Mouse (Mus musculus): ENCODE data around the gene Lmod3. TPM values are rescaled to one million over a fixed set of nuclear protein-coding genes. Genes with fewer than 3 reads are reported as not detected.

Gene Lmod3
- polyA plus RNA-seq, 1 experiment from 2014 or later = 0.19 TPM

DNA sequence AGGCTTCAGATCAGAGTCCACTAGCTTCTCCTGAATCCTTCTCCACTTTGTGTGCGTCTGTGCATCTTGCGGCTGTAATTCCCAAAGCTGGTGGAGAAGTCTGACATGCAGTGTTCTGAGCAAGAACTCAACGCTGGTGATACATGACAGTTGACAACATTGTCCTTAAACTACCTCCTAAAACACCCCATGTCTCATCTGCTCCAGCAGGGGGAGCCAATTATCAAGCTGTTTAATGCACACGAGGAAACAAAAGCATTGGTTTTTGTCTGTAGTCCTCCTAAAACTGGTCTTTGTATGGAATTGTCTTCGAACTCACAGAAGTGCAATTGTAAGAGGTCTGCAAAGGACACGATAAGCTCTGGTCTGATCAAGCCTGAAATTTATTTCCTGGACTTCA lies 1.6 kb downstream of the Lmod3 start:
- Histone ChIP-seq H3K27ac (no peak overlapping the region), H3K36me3 (no peaks in the 10 kb centered on the region), H3K27me3 (replicated peaks) (no peaks in the 10 kb centered on the region), H3K4me1 (0 out of 2 replicates have a peak, but pooled peaks cover 2% of the 10 kb centered on the region), H3K9ac (no peak overlapping the region), H3K9me3 (no peaks in the 10 kb centered on the region), H3K4me2 (no peak overlapping the region), H3K4me3 (replicated peaks) (no peak overlapping the region)
- 36% methylated on average over 6 of the region's 6 CpGs for WGBS
- no peak for ATAC-seq (ENCODE audit: insufficient read depth, low FRiP score, low read depth)

DNA sequence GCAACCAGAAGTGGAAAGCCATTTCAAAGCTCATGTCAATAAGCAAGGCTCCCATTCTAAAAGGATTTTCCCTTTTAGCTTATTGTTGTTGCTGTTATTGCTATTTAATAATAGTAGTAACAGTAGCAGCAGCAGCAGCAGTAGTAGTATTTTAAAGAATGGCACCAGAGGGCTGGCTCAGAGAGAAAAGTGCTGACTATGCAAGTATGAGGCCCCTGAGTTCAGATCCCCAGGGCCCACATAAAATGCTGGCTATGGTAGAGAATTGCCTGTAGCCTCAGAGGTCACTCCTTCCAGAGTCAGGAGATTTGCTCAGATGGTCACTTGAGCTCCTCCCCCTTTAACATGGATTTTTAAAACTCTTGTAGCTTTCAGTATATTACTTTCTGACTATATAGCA lies 7.4 kb downstream of the Lmod3 start:
- no peak overlapping the region for H3K9ac ChIP-seq
- no peak for ATAC-seq (ENCODE audit: insufficient read depth, low FRiP score, low read depth)
- no peak overlapping the region for H3K4me2 ChIP-seq
- no peak overlapping the region for H3K4me3 ChIP-seq (replicated peaks)
- H3K27me3 ChIP-seq (replicated peaks) = no peaks in the 10 kb centered on the region
- no peak overlapping the region for H3K27ac ChIP-seq
- no peaks in the 10 kb centered on the region for H3K36me3 ChIP-seq
- no peaks in the 10 kb centered on the region for H3K4me1 ChIP-seq
- no peaks in the 10 kb centered on the region for H3K9me3 ChIP-seq

DNA sequence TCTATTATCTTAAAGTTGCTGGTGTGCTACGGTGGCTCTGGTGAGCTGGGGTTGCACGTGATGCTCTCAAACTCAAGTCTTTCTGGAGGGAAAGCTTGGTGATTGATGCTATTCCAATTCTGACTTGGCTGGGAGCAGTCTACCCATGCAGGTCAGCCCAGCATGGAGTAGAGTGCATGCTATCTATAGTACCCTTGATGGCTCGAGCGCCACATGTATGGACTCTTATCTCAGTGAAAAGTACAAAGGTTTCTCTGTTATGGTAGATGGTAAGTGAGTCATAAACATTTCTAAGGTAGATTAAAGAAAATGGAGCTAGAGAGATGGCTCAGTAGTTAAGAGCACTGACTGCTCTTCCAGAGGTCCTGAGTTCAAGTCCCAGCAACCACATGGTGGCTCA lies 10.0 kb downstream of the Lmod3 start:
- Histone ChIP-seq H3K4me2 (no peak overlapping the region), H3K36me3 (no peaks in the 10 kb centered on the region), H3K9me3 (no peaks in the 10 kb centered on the region), H3K27me3 (replicated peaks) (no peaks in the 10 kb centered on the region), H3K4me1 (no peaks in the 10 kb centered on the region), H3K4me3 (replicated peaks) (no peak overlapping the region), H3K9ac (no peak overlapping the region), H3K27ac (no peak overlapping the region)
- WGBS = 81% methylated on average over 4 of the region's 4 CpGs
- ATAC-seq (ENCODE audit: insufficient read depth, low FRiP score, low read depth) = no peak

DNA sequence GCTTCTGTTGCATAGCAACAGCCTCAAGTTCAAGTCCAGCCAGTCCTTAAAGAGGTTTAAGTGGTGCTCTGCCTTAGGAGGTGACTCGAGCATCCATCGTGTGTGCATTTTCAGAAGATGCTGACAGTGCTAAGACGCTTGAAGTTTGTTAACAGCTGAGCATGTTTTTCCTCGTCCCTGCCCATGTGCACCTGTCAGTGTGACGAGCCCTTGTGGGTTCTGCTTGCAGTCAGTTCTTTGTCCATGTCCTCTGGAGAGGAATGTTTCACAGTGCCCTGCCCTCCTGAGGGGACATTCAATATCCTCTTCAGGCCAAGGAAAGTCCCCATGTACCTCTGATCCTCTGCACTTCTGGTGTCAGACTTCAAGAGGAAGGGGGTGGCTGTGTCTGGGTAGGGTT lies 12.5 kb downstream of the Lmod3 start:
- 76% methylated on average over 5 of the region's 5 CpGs for WGBS
- ATAC-seq (ENCODE audit: insufficient read depth, low FRiP score, low read depth) = no peak
- H3K4me2 ChIP-seq = no peak overlapping the region
- no peak overlapping the region for H3K27ac ChIP-seq
- H3K27me3 ChIP-seq (replicated peaks) = no peaks in the 10 kb centered on the region
- no peaks in the 10 kb centered on the region for H3K36me3 ChIP-seq
- no peaks in the 10 kb centered on the region for H3K4me1 ChIP-seq
- H3K9ac ChIP-seq = no peak overlapping the region
- H3K4me3 ChIP-seq (replicated peaks) = no peak overlapping the region
- H3K9me3 ChIP-seq = no peaks in the 10 kb centered on the region

DNA sequence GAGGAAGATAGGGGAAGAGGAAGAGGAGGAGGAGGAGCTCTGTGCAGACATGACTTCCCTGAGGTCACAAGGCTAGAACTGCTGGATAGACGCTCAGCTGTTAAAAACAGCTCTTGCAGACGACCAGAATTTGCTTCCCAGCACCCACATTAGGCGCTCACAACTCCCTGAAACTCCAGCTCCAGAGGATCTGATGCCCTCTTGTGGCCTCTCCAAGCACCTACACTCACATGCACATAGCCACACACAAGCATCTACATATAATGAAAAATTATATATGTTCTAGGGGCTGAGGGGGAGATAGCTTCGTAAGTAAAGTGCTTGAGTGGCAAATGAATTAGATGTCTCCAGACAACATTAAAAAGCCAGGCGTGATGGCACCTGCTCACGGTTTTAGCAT lies 13.2 kb downstream of the Lmod3 start:
- H3K9ac ChIP-seq = no peak overlapping the region
- H3K27me3 ChIP-seq (replicated peaks) = no peaks in the 10 kb centered on the region
- H3K9me3 ChIP-seq = no peaks in the 10 kb centered on the region
- no peak overlapping the region for H3K27ac ChIP-seq
- WGBS = 92% methylated on average over 6 of the region's 6 CpGs
- H3K4me2 ChIP-seq = no peak overlapping the region
- no peaks in the 10 kb centered on the region for H3K36me3 ChIP-seq
- no peaks in the 10 kb centered on the region for H3K4me1 ChIP-seq
- no peak overlapping the region for H3K4me3 ChIP-seq (replicated peaks)
- no peak for ATAC-seq (ENCODE audit: insufficient read depth, low FRiP score, low read depth)

DNA sequence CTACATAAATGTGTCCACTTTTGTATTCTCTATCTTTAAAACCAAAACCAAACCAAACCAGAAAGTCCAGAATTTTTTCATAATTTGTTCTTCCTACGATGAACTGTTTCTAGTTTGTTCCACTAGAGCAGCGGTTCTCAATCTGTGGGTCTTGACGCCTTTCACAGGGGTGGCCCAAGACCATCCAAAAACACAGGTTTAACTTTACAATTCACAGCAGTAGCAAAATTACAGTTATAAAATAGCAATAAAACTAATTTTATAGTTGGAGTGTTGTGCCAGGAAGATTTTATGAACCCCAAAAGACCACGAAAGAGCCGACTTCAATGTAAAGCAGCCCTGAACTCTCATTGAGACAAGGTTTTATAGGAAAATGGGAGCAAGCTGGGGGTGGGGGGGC lies 16.5 kb downstream of the Lmod3 start:
- Histone ChIP-seq H3K27me3 (replicated peaks) (no peaks in the 10 kb centered on the region), H3K4me3 (replicated peaks) (no peak overlapping the region), H3K36me3 (peaks cover 9% of the 10 kb centered on the region; the same call in 1 of the 2 replicates), H3K9ac (no peak overlapping the region), H3K27ac (no peak overlapping the region), H3K9me3 (no peaks in the 10 kb centered on the region), H3K4me2 (no peak overlapping the region), H3K4me1 (no peaks in the 10 kb centered on the region)
- no peak for ATAC-seq (ENCODE audit: insufficient read depth, low FRiP score, low read depth)
- 93% methylated on average over 5 of the region's 5 CpGs for WGBS

DNA sequence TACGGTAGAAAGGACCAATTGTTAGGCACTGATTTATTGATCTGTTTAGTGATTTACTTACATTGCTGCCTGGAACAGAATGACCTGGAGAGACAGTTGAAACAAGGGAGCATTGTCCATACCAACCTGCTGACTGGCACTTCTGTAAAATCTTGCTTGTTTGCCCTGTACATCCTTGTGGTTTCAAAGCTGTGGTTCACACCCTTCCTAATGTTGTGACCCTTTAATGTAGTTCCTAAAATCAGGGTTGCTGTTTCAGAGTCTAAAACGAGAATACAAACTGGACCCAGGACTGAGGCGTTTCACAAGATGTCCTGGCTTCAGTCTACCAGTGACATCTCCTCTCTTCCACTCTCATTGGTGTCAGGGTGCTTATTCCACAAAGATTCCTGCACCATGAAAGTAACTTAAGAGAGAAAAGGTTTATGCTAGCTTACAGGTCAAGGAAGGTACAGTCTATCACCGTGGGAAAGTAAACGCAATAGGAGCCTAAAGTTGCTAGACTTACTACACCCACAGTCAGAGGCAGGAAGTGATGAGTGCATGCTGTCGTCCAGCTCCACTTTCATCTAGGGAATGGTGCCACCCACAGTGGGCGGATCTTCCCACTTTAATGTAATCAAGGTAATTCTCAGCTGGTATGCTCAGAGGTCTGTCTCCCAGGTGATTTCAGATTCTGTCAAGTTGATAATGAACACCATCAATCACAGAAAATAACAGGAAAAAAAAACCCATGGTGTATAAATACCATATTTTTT lies 17.5 kb downstream of the Lmod3 start:
- peaks cover 10% of the 10 kb centered on the region; the same call in 1 of the 2 replicates for H3K36me3 ChIP-seq
- 73% methylated on average over 7 of the region's 7 CpGs for WGBS
- ATAC-seq (ENCODE audit: insufficient read depth, low FRiP score, low read depth) = no peak
- no peaks in the 10 kb centered on the region for H3K9me3 ChIP-seq
- no peak overlapping the region for H3K9ac ChIP-seq
- H3K27me3 ChIP-seq (replicated peaks) = no peaks in the 10 kb centered on the region
- H3K4me2 ChIP-seq = no peak overlapping the region
- no peak overlapping the region for H3K4me3 ChIP-seq (replicated peaks)
- H3K4me1 ChIP-seq = no peaks in the 10 kb centered on the region
- no peak overlapping the region for H3K27ac ChIP-seq

DNA sequence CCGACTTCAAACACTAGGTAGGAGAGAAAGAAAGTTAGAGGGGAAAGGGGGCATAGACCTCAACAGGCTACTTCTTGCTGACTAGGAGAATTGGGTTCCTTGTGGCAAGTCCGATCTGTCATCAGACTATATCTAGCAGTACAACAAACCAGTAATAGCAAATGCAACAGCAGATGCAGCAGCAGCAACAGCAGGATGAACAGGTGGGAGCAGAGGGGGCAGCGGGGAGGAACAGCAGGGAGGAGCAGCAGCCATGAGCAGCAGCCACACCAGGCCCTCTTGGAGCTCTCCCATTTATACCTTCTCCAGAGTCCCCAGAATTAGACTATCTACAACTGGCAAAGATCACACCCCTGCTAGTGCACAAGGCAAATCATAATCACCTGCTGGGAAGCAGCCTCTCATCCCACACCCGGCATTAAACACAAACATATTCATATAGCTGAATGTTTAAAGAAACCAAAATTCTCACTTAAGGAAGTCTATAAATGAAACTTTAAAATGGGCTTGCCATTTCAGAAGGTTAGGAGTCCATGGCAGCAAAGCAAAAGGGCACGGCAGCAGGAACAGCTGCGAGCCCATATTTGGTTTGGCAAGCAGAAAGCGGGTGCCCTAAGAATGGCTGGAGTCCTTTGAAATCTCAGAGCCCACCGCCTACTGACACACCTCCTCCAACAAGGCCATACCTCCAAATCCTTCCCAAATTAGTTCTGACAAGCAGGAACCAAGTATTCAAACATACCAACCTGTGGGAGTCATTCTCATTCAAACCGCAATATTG lies 25.3 kb downstream of the Lmod3 start:
- Histone ChIP-seq H3K27ac (no peak overlapping the region), H3K27me3 (replicated peaks) (no peaks in the 10 kb centered on the region), H3K9ac (no peak overlapping the region), H3K9me3 (no peaks in the 10 kb centered on the region), H3K4me3 (replicated peaks) (no peak overlapping the region), H3K4me1 (peaks cover 2% of the 10 kb centered on the region), H3K36me3 (peaks cover 10% of the 10 kb centered on the region; the same call in 1 of the 2 replicates), H3K4me2 (no peak overlapping the region)
- WGBS = 93% methylated on average over 9 of the region's 9 CpGs
- ATAC-seq (ENCODE audit: insufficient read depth, low FRiP score, low read depth) = no peak

DNA sequence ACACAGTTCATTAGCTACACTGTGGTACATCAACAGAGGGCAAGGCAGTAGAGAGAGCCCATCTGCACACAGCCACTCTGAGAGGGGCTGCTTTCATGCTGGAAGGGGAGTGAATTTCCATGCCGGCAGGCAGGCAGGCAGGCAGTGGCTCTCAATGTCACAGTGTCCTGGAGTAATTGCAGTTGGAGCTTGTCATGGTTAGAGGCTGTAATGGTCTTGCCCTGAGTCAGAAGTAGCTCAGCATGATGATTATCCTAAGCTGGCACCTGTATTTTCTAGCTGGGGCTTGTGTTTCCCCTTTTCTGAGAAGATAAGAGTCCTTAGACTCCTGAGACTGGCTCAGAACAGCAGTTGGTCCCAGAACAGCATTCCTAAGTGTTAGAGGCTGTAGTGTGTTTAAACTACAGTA lies 26.5 kb downstream of the Lmod3 start:
- no peak overlapping the region for H3K4me3 ChIP-seq (replicated peaks)
- no peak overlapping the region for H3K4me2 ChIP-seq
- no peaks in the 10 kb centered on the region for H3K27me3 ChIP-seq (replicated peaks)
- H3K9ac ChIP-seq = no peak overlapping the region
- H3K9me3 ChIP-seq = no peaks in the 10 kb centered on the region
- ATAC-seq (ENCODE audit: insufficient read depth, low FRiP score, low read depth) = no peak
- peaks cover 6% of the 10 kb centered on the region; the same call in 1 of the 2 replicates for H3K36me3 ChIP-seq
- H3K4me1 ChIP-seq = peaks cover 13% of the 10 kb centered on the region
- no peak overlapping the region for H3K27ac ChIP-seq
- WGBS = 69% methylated on average over 1 of the region's 1 CpGs

DNA sequence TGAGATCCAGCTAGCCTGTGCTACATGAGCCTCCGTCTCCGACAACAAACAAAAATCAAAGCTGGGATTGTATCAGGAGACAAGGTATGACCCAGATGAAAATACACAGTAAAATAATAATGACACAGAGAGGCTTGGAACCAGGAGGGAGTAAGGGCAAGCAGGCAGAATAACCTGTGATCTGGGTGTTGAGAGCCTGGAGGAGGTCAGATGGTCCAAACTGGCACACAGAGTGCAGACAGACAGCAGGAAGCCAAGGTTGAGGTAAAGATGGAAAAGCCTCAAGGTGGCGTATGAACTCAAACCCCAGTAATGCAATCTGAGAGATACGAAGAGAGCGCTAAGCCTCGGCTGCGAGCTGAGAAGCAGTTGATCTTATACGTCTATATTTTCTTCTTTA lies 28.1 kb downstream of the Lmod3 start:
- Histone ChIP-seq H3K4me1 (peaks cover 13% of the 10 kb centered on the region), H3K36me3 (0 out of 2 replicates have a peak, but pooled peaks cover 1% of the 10 kb centered on the region), H3K9me3 (no peaks in the 10 kb centered on the region), H3K4me3 (replicated peaks) (no peak overlapping the region), H3K27me3 (replicated peaks) (no peaks in the 10 kb centered on the region), H3K9ac (no peak overlapping the region), H3K4me2 (no peak overlapping the region), H3K27ac (no peak overlapping the region)
- WGBS = 95% methylated on average over 8 of the region's 8 CpGs
- no peak for ATAC-seq (ENCODE audit: insufficient read depth, low FRiP score, low read depth)

DNA sequence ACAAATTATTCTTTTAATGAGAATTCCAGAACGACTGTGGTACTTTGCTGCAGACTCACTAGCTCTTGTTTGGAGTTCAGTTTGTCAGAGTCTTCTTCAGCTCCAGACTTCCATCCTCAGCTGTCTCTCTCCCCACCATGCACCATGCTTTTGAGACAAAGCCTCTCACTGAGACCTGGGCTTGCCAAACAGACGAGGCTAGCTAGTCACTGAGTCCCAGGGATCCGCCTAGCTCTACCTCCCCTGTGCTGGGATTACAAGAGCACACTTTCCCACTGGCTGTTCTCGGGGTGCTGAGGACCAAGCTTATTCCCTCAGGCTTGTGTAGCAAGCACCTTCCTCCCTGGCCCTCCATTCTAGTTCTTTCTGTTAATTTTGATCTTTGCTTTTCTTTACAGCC lies 29.0 kb downstream of the Lmod3 start:
- Histone ChIP-seq H3K4me3 (replicated peaks) (no peak overlapping the region), H3K27ac (no peak overlapping the region), H3K9me3 (no peaks in the 10 kb centered on the region), H3K9ac (no peak overlapping the region), H3K4me1 (peaks cover 13% of the 10 kb centered on the region), H3K27me3 (replicated peaks) (no peaks in the 10 kb centered on the region), H3K4me2 (no peak overlapping the region), H3K36me3 (no peaks in the 10 kb centered on the region)
- WGBS = 69% methylated on average over 4 of the region's 4 CpGs
- no peak for ATAC-seq (ENCODE audit: insufficient read depth, low FRiP score, low read depth)

DNA sequence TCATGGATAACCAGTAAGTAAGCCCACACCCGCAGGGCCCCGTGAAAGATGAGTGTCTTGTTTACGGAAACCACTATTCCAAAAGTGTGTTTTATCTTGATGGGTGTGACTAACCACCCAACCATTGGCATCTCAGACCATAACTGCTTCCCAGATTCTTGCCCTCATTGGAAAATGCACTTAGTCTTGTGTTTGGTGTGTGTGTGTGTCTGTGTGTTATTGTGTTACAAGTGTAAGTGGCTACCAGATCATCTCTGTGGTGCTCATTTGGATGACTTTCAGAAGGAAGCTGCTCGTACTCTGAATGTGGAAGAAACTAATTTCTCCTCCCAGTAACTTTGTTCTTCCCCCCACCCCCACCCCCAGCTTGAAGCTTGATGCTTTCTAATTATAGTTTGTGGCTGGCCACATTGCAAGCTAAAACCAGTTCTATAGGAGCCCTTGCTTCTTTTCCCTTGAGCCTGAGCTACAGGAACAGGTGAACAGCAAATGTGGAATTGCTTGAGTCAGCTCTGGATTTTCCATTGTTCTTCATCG lies 29.6 kb downstream of the Lmod3 start:
- Histone ChIP-seq H3K4me3 (replicated peaks) (no peak overlapping the region), H3K4me2 (no peak overlapping the region), H3K27me3 (replicated peaks) (no peaks in the 10 kb centered on the region), H3K27ac (no peak overlapping the region), H3K36me3 (no peaks in the 10 kb centered on the region), H3K9me3 (no peaks in the 10 kb centered on the region), H3K4me1 (peaks cover 13% of the 10 kb centered on the region), H3K9ac (no peak overlapping the region)
- 50% methylated on average over 5 of the region's 5 CpGs for WGBS
- ATAC-seq (ENCODE audit: insufficient read depth, low FRiP score, low read depth) = no peak
